Mouse (Mus musculus): ENCODE measurements around the gene Slc4a3.

Gene Slc4a3

GRCm38 (mm10) chr1:75559212-75559925 is 13.3 kb downstream of the Slc4a3 start:
- DNase-seq (ENCODE audit: low spot score), result peak; percentile 38

DNA sequence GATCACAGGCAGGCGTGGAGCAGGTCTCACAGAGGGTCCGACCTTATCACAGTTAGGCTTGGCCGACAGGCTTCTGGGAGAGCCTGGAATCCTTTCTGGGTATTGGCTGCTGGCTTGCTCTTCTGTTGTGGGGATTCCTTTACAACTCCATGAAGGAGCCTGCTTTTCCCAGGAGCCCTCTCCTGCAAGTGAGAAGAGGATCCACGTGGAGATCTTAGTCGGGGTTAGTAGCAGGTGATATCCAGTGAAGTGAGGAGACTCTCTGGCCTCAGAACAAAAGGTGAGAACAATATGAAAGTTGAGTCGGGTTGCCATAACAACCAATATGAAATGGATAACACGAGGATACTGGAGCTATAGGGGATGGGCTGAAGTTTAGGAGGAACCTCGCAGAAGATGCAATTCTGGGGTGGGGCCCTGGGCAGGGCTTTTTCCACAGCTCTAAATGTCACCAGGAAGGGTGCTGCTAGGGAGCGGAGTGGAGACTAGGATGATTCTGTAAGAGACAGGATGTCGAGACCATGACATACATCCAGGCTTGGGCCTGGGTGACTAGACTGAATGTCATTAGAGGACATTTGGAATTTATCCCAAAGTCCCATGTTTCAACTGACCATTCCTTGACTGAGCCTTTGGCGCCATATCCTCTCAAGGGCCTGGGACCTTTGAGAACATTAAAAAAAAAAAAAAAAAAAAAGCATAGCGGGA is 14.3 kb downstream of the Slc4a3 start:
- no peak for DNase-seq (ENCODE audit: low spot score)

DNA sequence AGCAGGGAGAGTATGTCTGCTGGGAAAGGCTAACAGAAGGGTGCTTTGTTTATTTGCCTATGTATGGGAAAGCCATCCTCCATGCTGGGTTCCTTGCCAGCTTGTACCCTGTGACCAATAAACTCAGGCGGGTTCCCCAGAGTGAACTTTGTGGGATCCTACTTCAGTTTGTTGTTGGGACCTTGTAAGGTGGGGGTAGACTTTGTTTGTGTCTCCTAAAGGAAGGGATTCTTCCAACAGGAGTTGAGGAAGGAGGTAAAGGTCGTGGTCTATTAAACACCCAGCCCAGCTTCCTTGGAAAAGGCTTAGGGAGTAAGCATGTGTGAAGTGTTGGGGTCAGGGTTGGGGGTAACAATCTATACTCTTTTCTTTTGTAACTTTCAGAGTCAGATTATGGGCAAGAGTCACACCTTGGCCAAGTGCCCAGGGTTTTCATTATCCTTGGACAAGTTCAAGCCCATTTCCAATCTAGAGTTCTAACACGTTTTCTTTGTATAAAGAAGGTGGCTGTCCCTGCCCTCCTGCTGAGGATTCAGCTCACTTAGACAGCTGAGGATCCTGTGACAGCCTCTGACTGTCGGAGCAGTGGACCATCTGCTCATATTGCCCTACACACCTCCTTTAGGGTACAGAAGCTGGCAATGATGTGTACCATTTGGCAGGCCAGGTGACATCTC is 15.3 kb downstream of the Slc4a3 start:
- no peak for DNase-seq (ENCODE audit: low spot score)

DNA sequence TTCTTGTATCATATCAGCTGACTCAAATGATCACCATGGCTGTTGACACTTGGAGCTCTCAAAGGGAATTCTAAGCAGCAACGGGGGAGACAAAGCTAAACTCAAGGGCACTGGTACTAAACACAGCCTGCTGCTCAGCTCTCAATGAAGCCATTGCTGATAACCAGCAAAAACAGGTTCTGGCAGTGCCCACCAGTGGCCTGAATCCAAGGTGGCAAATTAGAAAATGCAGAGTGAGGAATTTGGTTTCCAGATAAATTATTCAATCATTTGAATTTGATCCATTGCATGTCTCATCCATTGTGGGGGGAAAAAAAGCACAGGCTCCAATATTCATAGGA is 15.8 kb downstream of the Slc4a3 start:
- no peak for DNase-seq (ENCODE audit: low spot score)

GRCm38 (mm10) chr1:75564102-75564501 is 18.0 kb downstream of the Slc4a3 start:
- no peak for DNase-seq (ENCODE audit: low spot score)

GRCm38 (mm10) chr1:75564916-75565315 is 18.9 kb downstream of the Slc4a3 start:
- DNase-seq (ENCODE audit: low spot score), result no peak

DNA sequence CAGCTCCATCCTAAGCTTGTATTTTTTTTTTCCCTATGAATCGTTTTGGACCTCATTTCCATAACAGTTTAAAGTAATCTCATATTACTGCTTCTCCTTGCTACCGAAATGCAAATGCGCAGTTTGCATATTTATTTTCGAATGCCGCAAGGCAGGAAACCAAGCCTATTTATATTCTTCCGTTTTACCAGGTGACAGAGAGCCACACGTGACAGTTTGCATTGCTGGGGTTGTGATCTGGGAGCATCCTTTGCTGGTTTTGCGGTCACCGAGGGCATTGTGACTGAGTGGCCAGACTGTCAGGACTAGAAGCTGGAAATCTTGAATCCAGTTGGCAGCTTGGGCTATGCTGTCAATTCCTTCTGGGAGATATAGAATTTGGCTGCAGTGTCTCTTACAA is 19.6 kb downstream of the Slc4a3 start:
- no peak for DNase-seq (ENCODE audit: low spot score)

GRCm38 (mm10) chr1:75570403-75570802 is 24.3 kb downstream of the Slc4a3 start:
- DNase-seq (ENCODE audit: low spot score), result no peak

DNA sequence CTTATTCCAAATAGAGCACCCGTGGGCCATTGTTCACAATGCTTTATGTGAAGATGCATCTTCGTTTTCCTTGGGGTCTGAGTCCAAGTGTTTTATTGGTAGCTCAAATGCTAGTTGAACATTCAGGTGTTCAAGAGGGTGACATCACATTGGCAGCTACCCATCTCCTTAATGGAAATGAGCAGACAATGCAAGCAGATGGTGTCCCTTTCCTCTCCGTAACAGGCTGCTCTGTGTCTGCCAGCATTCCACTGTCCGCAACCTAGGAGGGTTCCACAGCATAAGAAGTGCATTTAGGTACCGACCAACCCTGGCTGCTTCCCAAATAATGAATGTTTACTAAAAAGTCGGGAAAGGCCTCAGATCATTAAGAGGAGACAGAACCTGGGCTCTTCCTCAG is 26.7 kb downstream of the Slc4a3 start:
- DNase-seq (ENCODE audit: low spot score), result no peak

- no peak for DNase-seq (ENCODE audit: low spot score)
Measured at GRCm38 (mm10) chr1:75573715-75574114, 27.6 kb downstream of the Slc4a3 start.

DNA sequence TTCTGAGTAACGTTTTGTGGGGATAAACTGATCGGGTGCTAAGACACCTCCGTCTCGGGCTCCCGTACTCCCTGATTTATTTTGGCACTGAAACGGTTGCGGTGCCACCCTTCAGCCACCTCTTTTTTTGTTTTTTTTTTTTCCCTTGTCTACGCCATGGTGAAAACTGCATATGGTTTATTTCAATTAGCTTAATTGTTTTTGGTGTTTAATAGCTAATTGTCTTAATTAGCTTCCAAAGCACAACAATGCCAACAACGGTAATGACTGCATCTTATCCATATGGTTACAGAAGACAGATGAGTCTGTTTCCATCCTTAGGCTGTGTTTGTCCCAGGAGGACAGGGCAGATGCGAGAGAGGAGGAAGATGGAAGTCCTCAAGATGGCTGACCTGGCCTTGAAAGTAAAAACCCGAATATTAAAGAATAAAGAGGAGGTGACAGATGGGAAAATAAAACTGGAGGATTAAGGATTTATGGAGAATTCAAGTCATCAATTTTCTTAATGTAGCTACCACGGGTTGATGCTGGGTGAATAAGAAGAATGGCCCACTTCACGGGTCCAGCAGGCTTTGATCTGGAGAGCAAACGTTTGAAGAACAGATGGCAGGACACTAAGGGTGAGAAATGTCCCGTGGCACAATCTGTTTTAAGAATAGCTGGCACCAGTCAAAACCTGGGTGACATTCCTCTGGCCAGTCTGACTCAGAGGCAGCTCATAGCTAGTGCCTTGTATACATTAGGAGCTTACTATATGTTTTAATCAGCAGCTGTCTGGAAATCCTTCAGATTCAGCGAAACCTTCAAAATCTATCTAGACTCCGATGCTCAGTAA is 28.6 kb downstream of the Slc4a3 start:
- no peak for DNase-seq (ENCODE audit: low spot score)

DNA sequence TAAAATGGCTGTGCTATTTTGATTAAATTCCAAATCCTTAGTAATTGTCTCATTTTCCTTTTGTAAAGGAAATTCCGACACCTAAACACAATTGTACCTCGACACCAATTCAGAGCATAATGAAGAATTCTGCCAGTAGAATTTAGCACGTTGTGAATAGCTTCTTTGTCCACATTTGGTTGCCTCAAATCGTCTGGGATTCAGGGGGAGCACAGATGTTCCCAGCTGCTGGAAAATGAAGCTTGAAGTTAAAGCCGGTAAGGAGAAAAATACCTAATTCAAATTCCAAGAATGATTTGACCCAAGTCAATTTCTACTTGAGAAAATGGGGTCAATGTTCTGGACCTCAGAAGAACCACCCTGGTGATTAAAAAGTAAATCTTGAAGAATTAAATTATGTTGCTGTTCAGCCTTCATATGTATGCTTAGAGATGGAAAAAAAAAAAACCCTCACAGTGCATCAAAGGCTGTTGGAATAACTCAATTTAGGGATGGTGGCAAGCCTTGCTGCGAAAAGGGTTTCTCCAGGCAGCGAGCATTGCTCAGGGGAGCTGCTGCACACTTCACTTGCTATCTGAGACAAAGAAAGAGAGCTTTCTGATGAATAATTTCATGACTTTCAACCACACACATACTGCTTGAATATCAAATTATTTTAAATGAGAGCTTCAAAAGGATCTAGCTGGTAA is 36.0 kb downstream of the Slc4a3 start:
- no peak for DNase-seq (ENCODE audit: low spot score)

- no peak for DNase-seq (ENCODE audit: low spot score)
Measured at GRCm38 (mm10) chr1:75582625-75582956, 36.5 kb downstream of the Slc4a3 start.

DNA sequence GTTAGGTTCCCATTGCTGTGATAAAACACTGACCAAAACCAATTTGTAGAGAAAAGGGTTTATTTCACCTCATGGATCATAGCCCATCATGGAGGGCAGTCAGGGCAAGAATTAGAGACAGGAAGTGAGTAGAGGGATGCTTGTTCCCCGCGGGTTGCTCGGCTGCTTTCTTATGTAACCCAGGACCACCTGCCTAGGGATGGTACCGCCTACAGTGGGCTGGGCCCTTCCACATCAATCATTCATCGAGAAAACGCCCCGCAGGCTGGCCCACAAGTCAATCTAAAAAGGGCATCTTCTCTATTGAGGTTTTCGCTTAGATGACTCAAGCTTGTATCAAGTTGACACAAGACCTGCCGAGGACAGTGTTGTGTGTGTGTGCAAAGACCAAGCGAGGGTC is 37.0 kb downstream of the Slc4a3 start:
- no peak for DNase-seq (ENCODE audit: low spot score)

DNA sequence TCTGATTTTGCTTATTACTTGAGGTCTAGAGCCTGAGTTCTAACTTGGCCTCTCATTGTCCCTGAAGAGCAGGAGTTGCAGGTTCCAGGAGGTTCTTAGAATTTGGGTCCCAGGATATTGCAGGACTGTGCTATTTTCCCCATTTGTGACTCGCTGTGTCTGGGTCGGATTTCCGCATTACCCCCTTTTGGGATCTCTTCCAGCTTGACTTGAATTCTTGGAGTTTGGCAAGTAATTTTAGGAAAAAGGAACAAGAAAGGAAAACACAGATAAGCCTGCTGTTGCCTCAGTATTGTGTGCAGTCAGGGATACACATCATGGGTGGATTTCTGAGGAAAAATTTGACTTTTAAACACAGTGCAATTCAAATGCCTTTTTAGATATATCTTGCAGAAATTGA is 40.7 kb downstream of the Slc4a3 start:
- DNase-seq (ENCODE audit: low spot score), result no peak

DNA sequence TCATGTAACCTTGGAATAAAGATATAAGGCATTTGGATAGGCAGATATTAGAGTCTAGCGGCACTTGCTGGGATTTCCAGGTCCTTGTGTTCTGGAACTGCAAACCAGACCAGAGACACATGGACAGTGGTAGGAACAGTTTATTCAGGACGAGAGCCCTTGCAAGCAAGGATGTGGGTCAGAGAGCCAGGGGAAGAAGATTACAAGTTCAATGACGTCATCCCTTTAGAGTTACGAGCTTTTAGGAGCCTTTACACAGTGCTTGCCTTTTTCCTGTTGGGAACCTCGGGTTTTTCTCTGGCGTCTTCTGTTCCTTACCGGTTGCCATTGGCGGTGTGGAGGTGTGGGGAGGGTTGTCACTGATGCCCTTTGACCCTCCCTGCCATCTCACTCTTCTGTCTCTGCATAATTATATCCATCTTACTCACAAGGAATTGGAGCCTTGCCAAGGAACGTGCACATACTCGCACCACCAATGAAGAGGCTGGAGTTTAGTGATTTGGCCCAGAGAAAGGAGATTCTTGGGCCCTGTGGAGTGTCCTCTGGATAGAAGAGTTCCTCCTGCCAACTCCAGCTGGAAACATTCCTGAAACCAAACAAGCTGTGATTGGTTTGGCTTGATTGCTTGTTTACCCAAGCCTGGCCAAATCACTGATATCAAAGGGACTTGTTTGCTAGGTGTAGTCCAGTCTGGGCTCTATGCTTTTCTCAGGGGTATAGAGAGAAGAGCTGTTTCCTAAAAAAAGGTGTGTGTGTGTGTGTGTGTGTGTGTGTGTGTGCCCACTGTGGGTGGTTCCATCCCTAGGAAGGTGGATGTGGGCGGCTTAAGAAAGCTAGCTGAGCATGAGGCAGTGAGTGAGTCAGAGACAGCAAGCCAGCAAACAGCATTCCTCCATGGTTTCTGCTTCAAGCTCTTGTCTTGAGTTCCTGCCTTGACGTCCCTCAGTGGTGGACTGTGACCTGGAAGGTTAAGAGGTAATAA is 42.0 kb downstream of the Slc4a3 start:
- DNase-seq (ENCODE audit: low spot score), result no peak

DNA sequence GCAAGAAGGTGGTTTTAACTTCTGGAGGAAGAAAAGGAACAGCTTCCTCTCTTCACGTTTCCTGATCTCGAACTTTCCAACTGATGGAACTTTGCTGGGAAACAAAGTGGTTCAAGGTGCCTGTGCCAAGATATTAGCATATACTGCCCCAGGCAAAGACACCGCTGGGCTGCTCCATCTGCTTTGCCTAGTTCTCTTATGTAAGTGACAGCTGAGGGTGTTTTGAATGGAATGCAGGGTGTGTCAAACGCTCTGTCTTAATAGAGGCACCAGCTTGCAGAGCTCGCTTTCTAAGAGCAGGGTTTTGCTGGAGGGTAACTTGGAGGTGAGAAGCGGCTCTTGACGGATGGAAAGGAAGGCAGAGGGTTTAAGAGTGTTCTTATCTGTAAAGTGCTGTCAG is 42.8 kb downstream of the Slc4a3 start:
- no peak for DNase-seq (ENCODE audit: low spot score)

- DNase-seq (ENCODE audit: low spot score), result no peak
Measured at GRCm38 (mm10) chr1:75589983-75590382, 43.9 kb downstream of the Slc4a3 start.

DNA sequence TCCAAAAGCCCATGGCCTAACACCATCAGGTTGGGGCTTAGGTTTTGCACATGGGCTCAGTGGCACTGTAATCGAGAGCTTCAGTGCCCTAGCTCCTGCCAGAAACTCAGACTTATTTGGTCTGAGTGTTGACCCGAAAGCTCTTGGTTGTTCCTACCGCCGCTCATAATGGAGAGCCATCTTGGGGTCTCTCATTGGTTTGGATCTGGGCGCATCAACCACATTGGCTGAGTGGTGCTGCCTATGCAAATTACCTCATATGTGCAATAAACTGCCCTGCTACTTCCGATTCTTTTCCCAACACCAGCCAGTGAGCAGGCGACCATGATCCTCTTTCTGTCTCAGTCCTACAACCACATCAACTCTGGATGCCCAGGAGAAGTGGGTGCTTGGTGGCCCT is 47.9 kb downstream of the Slc4a3 start:
- no peak for DNase-seq (ENCODE audit: low spot score)

GRCm38 (mm10) chr1:75594836-75595235 is 48.8 kb downstream of the Slc4a3 start:
- no peak for DNase-seq (ENCODE audit: low spot score)

DNA sequence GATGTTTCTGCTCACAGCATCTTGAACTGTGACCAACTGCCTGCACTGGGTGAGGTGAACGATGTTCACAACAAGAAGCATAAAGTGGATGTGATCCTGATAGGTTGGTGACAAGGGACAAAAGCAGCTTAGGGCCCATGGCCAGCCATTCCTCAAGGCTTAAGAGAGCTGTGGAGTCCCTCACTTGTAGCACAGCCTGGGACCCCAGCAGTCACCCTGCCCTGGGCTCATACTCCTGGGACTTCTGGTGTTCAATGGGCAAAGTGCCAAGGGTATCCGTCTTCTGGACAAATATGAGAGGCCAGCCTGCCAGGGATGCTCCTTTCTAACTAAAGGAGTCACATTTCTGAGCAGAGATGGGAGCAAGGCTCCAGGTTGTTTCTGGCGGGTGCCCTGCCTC is 49.9 kb downstream of the Slc4a3 start:
- DNase-seq (ENCODE audit: low spot score), result no peak

Measured in spleen, adult 12 weeks (tissue).